Mouse (Mus musculus) embryo, embryonic 10.5 days (tissue): ENCODE results near the gene Elovl6.

Experiments
- DNase-seq: peaks from one replicate; pipeline ENCODE4 v3.0.0-alpha.2; 2015; ENCODE audit warnings: low spot score

Gene Elovl6

DNA sequence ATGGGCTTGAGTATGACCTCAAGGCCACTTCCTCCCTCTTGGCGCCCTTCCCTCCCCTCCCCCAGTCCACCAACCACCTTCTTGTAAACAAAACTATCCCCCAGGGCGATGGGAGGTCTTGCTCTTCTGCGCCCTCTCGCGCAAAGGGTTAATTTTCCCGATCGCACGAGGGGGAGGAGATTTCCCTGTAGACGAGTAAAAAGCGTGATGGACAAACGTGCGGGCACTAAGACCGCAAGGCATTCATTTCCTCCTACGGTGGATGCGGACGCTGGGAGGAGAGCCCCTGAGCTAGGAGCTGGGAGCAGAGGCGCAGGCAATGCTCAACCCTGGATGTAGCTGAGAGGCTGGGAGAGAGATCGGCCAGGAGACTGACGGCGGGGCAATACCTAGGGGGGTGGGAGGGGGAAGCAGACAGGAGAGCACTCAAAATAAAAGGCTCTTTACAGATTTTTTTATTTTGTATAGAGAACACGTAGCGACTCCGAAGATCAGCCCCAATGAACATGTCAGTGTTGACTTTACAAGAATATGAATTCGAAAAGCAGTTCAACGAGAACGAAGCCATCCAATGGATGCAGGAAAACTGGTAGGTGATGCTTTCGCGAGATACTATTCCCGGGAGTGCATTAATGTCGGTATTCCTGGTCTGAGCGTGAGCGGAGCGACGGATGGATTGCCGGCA is at the start of gene Elovl6:
TSS of gene Elovl6 (plus strand) at position 176 of the 685 bp plus-strand sequence.
- peak; percentile 94 for DNase-seq

DNA sequence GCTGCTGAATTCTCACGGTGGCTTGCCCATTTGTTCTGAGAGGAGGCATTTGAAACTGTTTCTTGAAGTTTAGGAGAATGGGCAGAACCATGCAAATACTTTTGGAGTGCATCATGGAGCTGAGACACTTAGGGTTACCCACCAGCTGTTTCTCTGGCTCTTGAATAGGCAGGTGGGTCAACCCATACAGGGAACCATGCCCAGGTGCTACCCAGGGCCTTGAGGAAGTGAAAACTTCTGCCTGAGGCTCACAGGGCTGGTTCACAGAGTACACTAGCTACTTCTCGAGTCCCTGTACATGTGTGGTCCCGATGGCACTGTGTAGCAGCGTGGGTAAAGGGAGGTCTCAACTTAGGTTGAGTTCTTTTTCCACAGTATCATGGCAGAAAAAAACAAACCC is 43.4 kb upstream of the Elovl6 start:
- no peak for DNase-seq

- DNase-seq = no peak
These were observed 38.0 kb upstream of the Elovl6 start for GRCm38 (mm10) chr3:129494123-129494522.

GRCm38 (mm10) chr3:129494731-129495130 is 37.4 kb upstream of the Elovl6 start:
- no peak for DNase-seq

DNA sequence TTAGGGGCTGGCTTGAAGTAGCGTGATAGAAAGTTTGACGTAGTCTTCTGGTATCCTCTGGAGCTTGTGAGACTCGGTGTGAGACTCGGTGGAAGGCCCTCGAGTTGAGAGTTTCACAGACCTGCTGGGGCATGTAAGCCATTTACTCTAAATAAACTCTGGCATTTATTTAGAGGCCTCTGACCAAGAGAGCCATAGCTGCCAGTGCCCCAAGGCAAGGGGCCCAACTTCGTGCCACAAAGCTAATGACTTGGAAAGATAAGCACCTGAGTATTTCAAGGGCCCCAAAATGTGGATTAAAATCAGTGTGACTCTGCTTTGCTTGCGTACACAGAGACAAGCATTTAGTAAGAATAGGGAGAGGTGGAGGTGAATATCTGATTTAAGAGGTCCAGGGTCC is 28.4 kb upstream of the Elovl6 start:
- DNase-seq = no peak

GRCm38 (mm10) chr3:129504928-129505327 is 27.2 kb upstream of the Elovl6 start:
- DNase-seq = no peak

DNA sequence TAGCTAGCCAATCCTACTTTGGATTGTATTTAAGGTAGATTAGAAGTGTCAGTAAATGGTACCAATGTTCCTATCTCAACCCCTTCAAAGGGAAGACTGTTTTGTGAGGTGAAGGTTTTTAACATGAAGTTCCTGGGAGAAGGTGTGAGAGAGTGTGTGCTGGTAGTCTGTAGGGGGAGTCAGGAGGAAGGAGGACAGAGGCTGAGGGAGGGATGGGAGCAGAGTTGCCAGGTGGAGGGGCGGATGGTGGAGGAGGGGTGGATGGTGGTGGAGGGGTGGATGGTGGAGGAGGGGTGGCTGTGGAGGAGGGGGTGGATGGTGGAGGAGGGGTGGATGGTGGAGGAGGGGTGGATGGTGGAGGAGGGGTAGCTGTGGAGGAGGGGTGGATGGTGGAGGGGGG is 24.4 kb upstream of the Elovl6 start:
- DNase-seq = no peak

GRCm38 (mm10) chr3:129508571-129508970 is 23.6 kb upstream of the Elovl6 start:
- DNase-seq = no peak

GRCm38 (mm10) chr3:129509725-129510124 is 22.4 kb upstream of the Elovl6 start:
- no peak for DNase-seq

DNA sequence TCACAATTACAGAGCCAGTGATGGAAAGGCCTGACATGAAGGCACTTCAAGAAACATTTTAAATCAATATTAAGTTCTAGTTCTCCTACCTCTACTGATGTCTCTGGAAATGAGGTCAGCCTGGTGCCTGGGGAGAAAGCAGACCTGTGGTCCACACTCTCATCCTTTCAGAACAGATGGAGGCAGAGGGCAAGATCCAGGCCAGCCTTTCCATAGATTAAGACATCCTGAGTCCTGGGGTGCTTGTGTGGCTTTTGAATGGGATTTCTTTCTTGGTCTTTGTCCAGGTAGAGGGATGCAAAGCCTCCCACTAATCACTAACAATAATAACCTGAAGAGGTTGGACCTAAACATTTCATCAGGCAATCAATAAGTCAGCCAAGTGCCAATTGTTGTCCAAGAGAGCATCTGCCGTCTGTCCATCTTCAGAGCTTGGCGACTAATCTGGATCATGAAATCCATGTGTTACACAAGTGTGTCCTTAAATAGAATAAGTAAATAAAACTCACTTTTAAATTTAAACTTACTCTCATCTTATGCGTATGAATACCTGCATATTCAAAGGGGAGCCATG is 16.2 kb upstream of the Elovl6 start:
- DNase-seq = no peak

- no peak for DNase-seq
These were observed 11.7 kb upstream of the Elovl6 start for GRCm38 (mm10) chr3:129520499-129520898.

DNA sequence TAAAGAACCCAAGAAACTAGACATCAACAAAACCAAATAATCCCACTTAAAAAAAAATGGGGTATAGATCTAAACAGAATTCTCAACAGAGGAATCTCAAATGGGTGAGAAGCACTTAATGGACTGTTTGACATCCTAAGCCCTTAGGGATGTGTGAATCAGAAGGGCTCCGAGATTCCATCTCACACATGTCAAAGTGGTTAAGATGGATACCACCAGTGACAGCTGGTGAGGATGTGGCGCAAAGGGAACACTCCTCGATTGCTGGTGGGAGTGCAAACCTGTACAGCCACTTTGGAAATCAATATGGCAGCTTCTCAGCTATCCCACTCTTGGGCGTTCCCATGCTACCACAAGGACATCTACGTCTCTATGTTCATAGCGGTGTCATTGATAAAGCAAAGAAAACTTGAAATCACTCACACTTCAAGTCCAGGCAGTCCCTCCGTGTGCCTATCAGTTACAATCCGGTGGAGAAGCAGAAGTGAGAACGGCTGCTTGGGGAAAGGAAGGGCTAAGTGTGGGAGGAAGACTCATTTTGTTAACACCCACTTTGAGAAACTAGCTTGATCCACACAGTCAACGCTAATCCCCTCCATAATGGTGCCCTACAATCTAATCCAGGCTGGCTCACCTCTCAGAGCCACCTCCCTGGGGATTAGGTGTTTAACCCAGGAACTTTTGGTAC is 8.6 kb upstream of the Elovl6 start:
- no peak for DNase-seq

DNA sequence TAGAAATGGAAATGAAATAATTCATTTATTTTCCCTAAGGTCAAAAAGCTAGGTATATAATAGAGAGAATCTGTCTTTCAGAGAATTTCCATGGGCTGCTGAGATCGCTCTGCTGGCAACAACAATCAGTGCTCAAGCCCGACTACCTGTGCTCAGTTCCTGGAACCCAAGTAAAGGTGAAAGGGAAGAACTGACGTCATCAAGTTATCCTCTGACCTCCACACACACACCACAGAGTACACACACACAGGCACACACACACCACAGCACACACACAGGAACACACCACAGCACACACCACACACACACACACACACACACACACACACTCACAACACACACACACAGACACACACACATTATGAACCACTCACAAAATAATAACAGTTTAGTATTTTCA is 5.1 kb upstream of the Elovl6 start:
- DNase-seq = no peak

DNA sequence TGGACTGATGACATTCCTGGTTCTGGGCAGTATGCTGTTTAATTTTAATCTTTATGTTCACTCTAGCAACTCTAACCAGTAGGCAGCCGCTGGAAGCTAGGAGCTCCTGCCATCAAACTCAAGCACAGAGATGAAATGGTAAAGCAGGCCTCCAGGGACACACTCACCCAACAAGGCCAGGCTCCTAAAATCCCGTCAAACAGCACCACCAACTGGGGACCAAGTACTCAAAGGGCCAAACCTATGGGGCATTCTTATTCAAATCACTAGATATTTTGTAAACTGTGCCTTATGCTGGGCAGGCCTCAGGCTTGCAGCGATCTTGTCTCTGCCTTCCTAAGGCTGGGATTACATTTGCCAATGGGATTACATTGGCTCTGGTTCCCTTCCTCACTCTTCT is 2.8 kb upstream of the Elovl6 start:
- DNase-seq = no peak

DNA sequence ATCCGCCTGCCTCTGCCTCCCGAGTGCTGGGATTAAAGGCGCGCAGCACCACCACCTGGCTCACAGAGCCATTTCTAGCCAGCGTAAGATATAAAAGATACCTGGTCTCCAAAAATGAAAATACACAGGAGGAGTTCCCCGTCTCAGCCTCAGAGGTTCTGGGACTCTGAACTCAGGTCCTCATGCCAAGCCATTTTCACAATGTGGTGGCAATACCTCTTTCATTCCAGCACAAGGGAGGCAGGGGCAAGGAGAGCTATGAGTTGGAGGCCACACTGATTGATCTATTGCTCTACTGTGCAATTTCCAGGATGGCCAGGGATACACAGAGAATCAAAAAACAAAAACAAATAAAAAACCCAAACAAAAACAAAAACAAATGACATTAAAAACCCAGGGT is 1.7 kb upstream of the Elovl6 start:
- no peak for DNase-seq

- peak; percentile 73 for DNase-seq
These were observed 949 bp downstream of the Elovl6 start for GRCm38 (mm10) chr3:129532865-129533742.

DNA sequence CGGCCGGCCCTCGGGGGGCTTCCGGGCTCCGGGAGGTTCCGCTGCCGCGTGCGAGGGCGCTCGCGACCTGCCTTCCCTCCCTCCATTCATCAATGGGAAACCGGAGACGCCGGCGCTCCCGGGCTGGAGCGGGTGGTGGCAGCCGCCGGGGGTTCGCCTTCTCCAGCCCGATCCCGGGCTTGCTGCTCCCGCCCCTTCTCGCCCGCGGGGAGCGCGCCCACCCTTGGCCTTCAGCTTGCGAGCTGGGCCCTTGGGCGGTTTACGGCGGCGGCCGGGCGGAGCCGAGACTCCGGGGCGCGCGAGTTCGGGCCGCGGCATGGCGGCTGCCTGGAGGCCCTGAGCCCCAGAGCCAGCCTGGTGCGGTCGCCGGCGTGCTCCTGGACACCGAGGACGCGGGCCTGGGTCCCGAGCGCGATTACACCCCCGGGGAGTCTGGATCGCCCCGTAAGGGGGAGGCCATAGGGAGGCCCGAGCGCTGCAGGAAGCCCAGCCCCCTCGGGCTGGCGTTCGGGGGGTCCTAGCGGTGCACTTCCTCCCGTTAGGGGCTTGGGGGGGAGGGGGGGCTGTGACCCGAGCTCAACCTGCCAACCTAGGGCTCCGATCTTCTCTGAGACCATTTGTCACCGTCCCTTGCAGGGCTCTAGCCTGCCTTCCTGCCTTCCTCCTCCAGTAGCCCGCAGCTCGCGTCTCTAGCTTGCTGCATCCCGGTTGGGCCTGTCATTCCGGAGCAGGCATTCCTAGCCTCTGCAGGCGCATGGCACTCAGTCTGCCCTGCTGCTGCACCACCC is 1.8 kb downstream of the Elovl6 start:
- DNase-seq = peak; percentile 72

GRCm38 (mm10) chr3:129535444-129535843 is 3.3 kb downstream of the Elovl6 start:
- DNase-seq = no peak

DNA sequence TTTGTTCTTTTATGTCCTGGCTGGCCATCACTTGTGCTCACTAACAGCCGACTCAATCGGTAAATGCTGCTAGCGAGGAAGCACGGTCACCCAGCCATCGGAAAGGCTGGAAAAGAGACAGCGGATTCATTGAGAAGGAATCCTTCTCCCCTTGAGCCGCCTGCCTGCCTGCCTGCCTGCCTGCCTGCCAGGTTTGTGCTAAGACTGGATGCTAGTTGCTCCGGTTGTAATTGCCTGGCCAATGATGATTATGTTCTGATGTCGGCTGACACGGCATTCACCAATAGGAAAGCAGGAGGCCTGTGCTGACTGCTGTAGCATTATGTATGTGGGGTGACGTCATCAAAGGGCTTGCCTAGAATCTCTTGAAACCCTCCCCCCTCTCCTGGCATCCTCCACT is 4.0 kb downstream of the Elovl6 start:
- peak; percentile 99 for DNase-seq

- DNase-seq = no peak
These were observed 5.8 kb downstream of the Elovl6 start for GRCm38 (mm10) chr3:129537954-129538353.

DNA sequence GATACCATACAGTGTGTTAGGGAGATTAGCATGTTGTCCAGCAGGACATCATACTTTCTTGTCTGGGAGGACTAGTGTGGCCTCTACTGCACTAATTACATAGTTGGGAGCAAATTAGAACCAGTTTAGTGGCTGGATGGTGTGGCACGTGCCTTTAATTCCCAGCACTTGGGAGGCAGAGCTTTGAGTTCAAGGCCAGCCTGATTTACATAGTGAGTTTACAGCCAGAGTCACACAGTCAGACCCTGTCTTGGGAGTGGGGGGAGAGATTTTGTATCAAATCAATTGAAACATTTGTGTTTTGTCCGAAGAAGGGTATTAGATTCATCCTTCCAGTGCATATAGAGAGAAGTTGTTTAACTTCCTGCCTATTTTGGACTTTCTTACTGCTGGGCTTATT is 8.7 kb downstream of the Elovl6 start:
- no peak for DNase-seq

- no peak for DNase-seq
These were observed 9.3 kb downstream of the Elovl6 start for GRCm38 (mm10) chr3:129541456-129541855.
